Mouse (Mus musculus): ENCODE results near the gene Cox7a2. TPM values are rescaled to one million over a fixed set of nuclear protein-coding genes. Genes with fewer than 3 reads are reported as not detected.

The Cox7a2 gene
- polyA plus RNA-seq, 1 experiment from 2014 or later = 971 TPM

DNA sequence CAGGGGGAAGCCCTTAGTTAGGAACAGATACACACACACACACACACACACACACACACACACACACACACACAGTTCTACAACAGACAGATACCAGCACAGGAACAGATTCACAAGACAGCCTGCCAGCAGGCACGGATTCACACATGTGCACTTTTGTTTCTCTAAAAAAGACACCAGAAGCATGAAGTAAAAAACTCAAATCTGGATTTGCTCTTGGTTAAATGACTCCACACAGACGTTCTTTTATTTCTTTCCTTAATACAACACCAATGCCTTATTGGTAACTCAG is 26.1 kb upstream of the Cox7a2 start:
- Histone ChIP-seq H3K9me3 (ENCODE audit: control insufficient read depth, low read length) (no peaks in the 10 kb centered on the region), H3K4me3 (ENCODE audit: low read length) (no peak overlapping the region), H3K36me3 (ENCODE audit: control insufficient read depth, insufficient read depth, low read length) (no peaks in the 10 kb centered on the region), H3K4me1 (ENCODE audit: control insufficient read depth, insufficient read depth, low read length) (0 out of 2 replicates have a peak, but pooled peaks cover 6% of the 10 kb centered on the region), H3K9ac (ENCODE audit: low read depth, low read length) (no peak overlapping the region), H3K27me3 (replicated peaks; ENCODE audit: control insufficient read depth, insufficient read depth, low read length) (no peaks in the 10 kb centered on the region), H3K4me2 (ENCODE audit: low read depth, low read length) (no peak overlapping the region), H3K27ac (ENCODE audit: low read length) (no peak overlapping the region)
- whole genome bisulfite sequencing = 66% methylated on average over 2 of the region's 2 CpGs
- ATAC-seq = no peak

DNA sequence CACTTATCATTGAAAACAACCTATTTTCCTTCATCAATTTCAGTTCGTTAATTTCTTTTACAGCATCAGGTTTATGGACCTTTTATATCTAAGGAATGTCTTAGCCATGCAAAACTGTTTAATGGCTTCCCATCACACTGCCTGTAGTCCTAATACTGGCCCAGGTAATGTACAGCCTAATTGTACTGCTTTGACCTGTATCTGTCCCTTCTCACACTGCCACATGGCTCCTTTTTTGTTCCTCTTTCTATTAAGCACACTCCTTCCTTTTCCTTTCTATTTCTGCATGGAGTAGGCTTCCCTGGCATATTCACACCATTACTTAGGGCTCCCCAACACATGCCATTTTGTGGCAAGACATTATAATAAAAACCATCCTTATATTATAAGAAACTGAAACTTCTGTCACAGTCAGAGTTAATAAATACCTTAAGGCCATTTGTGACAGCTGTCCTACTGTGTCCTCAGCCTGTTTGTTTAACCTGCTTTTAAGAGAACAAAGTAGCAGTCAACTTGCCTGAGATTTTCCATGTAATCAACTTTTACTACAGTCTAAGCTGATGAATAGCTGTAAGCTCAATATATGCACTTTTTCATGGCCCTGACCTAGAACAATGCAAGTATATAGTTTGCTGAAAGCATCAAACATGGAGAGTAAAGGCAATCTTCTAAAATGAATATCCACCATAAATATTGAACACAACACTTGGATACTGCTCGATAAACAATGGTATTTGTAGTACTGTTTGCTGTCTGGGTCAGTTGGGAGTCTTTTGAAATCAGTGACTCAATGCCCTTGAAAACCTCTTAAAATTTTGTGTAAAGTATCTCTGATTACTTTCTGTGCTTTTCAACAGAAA is 25.5 kb upstream of the Cox7a2 start:
- Histone ChIP-seq H3K4me2 (ENCODE audit: low read depth, low read length) (no peak overlapping the region), H3K36me3 (ENCODE audit: control insufficient read depth, insufficient read depth, low read length) (no peaks in the 10 kb centered on the region), H3K4me3 (ENCODE audit: low read length) (no peak overlapping the region), H3K9me3 (ENCODE audit: control insufficient read depth, low read length) (no peaks in the 10 kb centered on the region), H3K27ac (ENCODE audit: low read length) (no peak overlapping the region), H3K9ac (ENCODE audit: low read depth, low read length) (no peak overlapping the region), H3K4me1 (ENCODE audit: control insufficient read depth, insufficient read depth, low read length) (0 out of 2 replicates have a peak, but pooled peaks cover 6% of the 10 kb centered on the region), H3K27me3 (replicated peaks; ENCODE audit: control insufficient read depth, insufficient read depth, low read length) (no peaks in the 10 kb centered on the region)
- no peak for ATAC-seq
- 81% methylated on average over 2 of the region's 2 CpGs for WGBS

DNA sequence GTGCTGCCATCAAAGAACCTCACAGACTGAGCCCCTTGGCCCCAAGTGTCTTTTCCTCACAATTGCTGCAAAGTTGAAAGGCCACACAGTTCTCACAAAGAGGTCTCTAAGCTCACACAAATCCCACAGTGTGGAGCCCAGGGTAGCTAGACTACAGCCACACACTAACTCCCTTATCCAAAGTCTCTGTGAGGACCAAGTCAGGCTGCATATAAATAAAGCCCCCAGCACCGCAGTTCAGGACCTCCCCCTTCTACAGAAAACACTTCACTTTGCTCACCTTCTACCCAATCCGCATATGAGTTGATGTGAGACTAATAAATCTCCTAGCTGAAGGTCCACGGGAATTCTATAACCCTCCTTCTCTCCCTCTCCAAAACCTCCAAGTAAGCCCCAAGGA is 24.8 kb upstream of the Cox7a2 start:
- H3K9ac ChIP-seq (ENCODE audit: low read depth, low read length) = no peak overlapping the region
- H3K27ac ChIP-seq (ENCODE audit: low read length) = no peak overlapping the region
- no peaks in the 10 kb centered on the region for H3K9me3 ChIP-seq (ENCODE audit: control insufficient read depth, low read length)
- H3K4me3 ChIP-seq (ENCODE audit: low read length) = no peak overlapping the region
- 0 out of 2 replicates have a peak, but pooled peaks cover 6% of the 10 kb centered on the region for H3K4me1 ChIP-seq (ENCODE audit: control insufficient read depth, insufficient read depth, low read length)
- ATAC-seq = no peak
- no peaks in the 10 kb centered on the region for H3K27me3 ChIP-seq (replicated peaks; ENCODE audit: control insufficient read depth, insufficient read depth, low read length)
- no peaks in the 10 kb centered on the region for H3K36me3 ChIP-seq (ENCODE audit: control insufficient read depth, insufficient read depth, low read length)
- 62% methylated on average over 3 of the region's 3 CpGs for WGBS
- H3K4me2 ChIP-seq (ENCODE audit: low read depth, low read length) = no peak overlapping the region

DNA sequence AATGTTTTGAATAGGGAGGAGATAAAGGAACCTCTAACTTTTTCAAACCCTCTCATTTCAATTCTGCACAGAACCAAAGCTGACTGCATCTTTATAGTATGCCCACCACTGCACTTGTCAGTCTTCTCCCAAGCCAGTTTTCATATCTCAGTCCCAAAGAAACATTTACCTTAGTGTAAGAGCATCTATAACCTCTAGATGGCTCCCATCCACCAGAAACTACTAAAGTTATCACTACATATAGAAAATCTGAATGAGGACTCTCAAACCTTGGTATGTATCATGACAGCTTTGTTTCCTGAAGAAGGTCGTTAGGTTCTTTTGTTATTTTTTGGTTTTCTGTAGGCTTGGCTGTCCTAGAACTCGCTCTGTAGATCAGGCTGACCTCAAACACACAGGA is 19.7 kb upstream of the Cox7a2 start:
- no peaks in the 10 kb centered on the region for H3K36me3 ChIP-seq (ENCODE audit: control insufficient read depth, insufficient read depth, low read length)
- 70% methylated on average over 2 of the region's 2 CpGs for WGBS
- H3K4me3 ChIP-seq (ENCODE audit: low read length) = no peak overlapping the region
- no peak overlapping the region for H3K9ac ChIP-seq (ENCODE audit: low read depth, low read length)
- no peak overlapping the region for H3K4me2 ChIP-seq (ENCODE audit: low read depth, low read length)
- no peak for ATAC-seq
- H3K27me3 ChIP-seq (replicated peaks; ENCODE audit: control insufficient read depth, insufficient read depth, low read length) = no peaks in the 10 kb centered on the region
- H3K27ac ChIP-seq (ENCODE audit: low read length) = no peak overlapping the region
- H3K9me3 ChIP-seq (ENCODE audit: control insufficient read depth, low read length) = no peaks in the 10 kb centered on the region
- no peaks in the 10 kb centered on the region for H3K4me1 ChIP-seq (ENCODE audit: control insufficient read depth, insufficient read depth, low read length)

DNA sequence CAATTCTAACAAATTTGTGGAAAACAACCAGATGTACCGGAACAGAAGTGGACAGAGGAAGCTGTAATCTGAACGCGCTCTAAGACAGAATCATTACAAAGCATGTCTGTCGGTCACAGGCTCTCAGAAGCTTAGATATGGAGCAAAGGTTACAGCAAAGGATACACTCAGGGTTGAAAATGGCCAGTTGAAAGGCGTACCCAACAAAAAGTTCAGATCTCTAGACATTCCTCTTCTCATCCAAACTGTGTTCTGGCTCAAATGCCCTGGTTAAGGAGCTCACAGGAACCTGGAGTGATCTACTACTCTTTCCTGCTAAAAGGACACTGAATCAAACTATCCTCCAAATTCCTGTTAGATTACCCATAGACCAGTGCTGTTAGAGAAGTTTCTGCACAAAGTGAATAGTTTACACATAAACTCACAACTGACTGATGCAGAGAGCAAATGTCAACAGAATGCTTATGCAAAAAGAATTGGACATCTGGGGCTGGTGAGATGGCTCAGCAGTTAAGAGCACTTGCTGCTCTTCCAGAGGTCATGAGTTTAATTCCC is 7.4 kb upstream of the Cox7a2 start:
- Histone ChIP-seq H3K4me2 (ENCODE audit: low read depth, low read length) (no peak overlapping the region), H3K27me3 (replicated peaks; ENCODE audit: control insufficient read depth, insufficient read depth, low read length) (no peaks in the 10 kb centered on the region), H3K4me1 (ENCODE audit: control insufficient read depth, insufficient read depth, low read length) (no peaks in the 10 kb centered on the region), H3K9ac (ENCODE audit: low read depth, low read length) (no peak overlapping the region), H3K4me3 (ENCODE audit: low read length) (no peak overlapping the region), H3K9me3 (ENCODE audit: control insufficient read depth, low read length) (no peaks in the 10 kb centered on the region), H3K36me3 (ENCODE audit: control insufficient read depth, insufficient read depth, low read length) (0 out of 2 replicates have a peak, but pooled peaks cover 2% of the 10 kb centered on the region), H3K27ac (ENCODE audit: low read length) (no peak overlapping the region)
- 88% methylated on average over 5 of the region's 5 CpGs for WGBS
- ATAC-seq = no peak

DNA sequence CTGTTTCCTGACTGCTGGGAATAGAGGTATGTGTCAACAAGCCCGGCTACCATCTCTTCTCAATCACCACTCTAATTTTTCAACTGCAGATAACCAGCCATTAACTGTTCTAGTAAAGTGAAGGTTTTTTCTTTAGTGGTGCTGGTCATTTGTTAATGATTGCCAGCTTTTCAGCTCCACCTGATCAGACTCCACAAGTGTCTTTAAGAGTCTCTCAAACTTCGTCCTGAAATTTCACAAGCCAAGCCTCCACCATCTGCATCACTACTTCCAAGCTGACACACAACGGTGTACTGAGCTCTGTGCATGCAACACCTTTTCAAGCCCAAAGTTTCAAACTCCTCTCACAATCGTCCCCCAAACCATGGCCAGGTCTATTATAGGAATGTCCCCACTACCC is 5.7 kb upstream of the Cox7a2 start:
- Histone ChIP-seq H3K9ac (ENCODE audit: low read depth, low read length) (no peak overlapping the region), H3K9me3 (ENCODE audit: control insufficient read depth, low read length) (no peaks in the 10 kb centered on the region), H3K36me3 (ENCODE audit: control insufficient read depth, insufficient read depth, low read length) (0 out of 2 replicates have a peak, but pooled peaks cover 2% of the 10 kb centered on the region), H3K4me1 (ENCODE audit: control insufficient read depth, insufficient read depth, low read length) (no peaks in the 10 kb centered on the region), H3K4me2 (ENCODE audit: low read depth, low read length) (no peak overlapping the region), H3K27me3 (replicated peaks; ENCODE audit: control insufficient read depth, insufficient read depth, low read length) (no peaks in the 10 kb centered on the region), H3K27ac (ENCODE audit: low read length) (no peak overlapping the region), H3K4me3 (ENCODE audit: low read length) (no peak overlapping the region)
- 76% methylated on average over 4 of the region's 4 CpGs for WGBS
- 0 out of 2 replicates have a peak, but pooled peaks have one; percentile 38 for ATAC-seq

DNA sequence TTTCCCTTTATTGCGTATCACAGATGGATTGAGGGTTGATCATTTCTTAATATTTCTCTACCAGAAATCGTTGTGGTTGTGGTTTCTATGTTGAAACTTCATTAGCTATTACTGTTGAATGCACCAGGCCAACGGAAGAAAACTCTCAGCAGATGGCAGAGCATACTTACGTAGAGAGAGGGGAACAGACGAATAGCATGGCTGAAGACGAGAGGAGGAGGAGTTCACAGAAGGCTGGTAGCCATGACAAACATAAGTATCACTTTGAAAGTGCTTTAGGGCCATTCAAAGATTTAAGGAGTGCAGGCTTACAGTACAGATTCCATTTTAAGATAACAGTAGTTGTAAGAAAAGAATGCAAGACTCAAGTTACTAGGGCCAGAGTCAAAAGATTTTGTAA is 2.8 kb upstream of the Cox7a2 start:
- WGBS = 83% methylated on average over 6 of the region's 6 CpGs
- H3K4me3 ChIP-seq (ENCODE audit: low read length) = no peak overlapping the region
- H3K4me1 ChIP-seq (ENCODE audit: control insufficient read depth, insufficient read depth, low read length) = peaks cover 8% of the 10 kb centered on the region
- H3K27me3 ChIP-seq (replicated peaks; ENCODE audit: control insufficient read depth, insufficient read depth, low read length) = no peaks in the 10 kb centered on the region
- H3K27ac ChIP-seq (ENCODE audit: low read length) = no peak overlapping the region
- H3K9me3 ChIP-seq (ENCODE audit: control insufficient read depth, low read length) = no peaks in the 10 kb centered on the region
- H3K36me3 ChIP-seq (ENCODE audit: control insufficient read depth, insufficient read depth, low read length) = no peaks in the 10 kb centered on the region
- no peak for ATAC-seq
- no peak overlapping the region for H3K9ac ChIP-seq (ENCODE audit: low read depth, low read length)
- H3K4me2 ChIP-seq (ENCODE audit: low read depth, low read length) = no peak overlapping the region

DNA sequence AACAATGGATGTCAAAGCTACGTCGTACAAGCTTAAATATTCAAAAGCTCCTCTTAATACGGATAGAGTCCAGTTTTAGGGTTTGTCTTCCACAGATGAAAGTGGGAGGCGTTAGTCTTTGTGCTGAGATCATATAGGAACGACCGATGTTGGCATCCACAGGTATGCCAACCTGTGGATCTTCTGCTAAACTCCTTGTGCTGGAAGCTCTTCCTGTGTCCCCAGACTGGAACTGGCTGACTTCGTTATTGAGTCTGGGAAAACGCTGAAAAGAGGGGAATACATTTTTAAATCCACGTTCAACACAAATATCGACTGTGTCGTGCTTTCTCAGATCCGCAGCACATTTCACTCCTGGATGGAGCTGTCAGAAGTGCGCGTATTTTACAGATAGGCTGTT is 398 bp upstream of the Cox7a2 start:
- WGBS = 2% methylated on average over 14 of the region's 14 CpGs
- peak overlapping the region; percentile 76 for H3K4me2 ChIP-seq (ENCODE audit: low read depth, low read length)
- no peaks in the 10 kb centered on the region for H3K9me3 ChIP-seq (ENCODE audit: control insufficient read depth, low read length)
- H3K27ac ChIP-seq (ENCODE audit: low read length) = peak overlapping the region; percentile 92
- H3K27me3 ChIP-seq (replicated peaks; ENCODE audit: control insufficient read depth, insufficient read depth, low read length) = no peaks in the 10 kb centered on the region
- H3K4me1 ChIP-seq (ENCODE audit: control insufficient read depth, insufficient read depth, low read length) = peaks cover 9% of the 10 kb centered on the region
- peak overlapping the region; percentile 86 for H3K4me3 ChIP-seq (ENCODE audit: low read length)
- ATAC-seq = peak; percentile 58
- peaks cover 3% of the 10 kb centered on the region; the same call in 1 of the 2 replicates for H3K36me3 ChIP-seq (ENCODE audit: control insufficient read depth, insufficient read depth, low read length)
- H3K9ac ChIP-seq (ENCODE audit: low read depth, low read length) = peak overlapping the region; percentile 87

DNA sequence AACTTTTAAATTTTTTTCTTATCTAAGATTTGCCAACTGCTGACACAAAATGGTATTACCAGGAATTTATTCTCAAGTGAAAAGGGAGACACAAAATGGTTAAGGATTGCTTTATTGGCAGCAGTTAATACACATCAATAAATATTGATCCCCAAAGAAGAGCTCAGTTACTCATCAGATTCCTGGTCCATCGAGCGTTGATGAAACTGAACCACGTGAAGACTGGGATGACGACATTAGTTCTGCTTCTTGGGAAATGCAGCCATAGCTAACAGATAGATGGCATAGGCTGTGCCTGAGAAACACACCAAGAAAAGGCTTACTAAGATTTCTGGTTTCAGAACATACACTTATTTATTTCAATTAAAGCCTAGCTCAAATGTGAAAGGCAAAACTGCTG is 4.4 kb downstream of the Cox7a2 start:
- ATAC-seq = no peak
- no peak overlapping the region for H3K9ac ChIP-seq (ENCODE audit: low read depth, low read length)
- no peak overlapping the region for H3K27ac ChIP-seq (ENCODE audit: low read length)
- 85% methylated on average over 4 of the region's 4 CpGs for WGBS
- no peak overlapping the region for H3K4me3 ChIP-seq (ENCODE audit: low read length)
- no peaks in the 10 kb centered on the region for H3K9me3 ChIP-seq (ENCODE audit: control insufficient read depth, low read length)
- peaks cover 3% of the 10 kb centered on the region; the same call in 1 of the 2 replicates for H3K36me3 ChIP-seq (ENCODE audit: control insufficient read depth, insufficient read depth, low read length)
- H3K4me1 ChIP-seq (ENCODE audit: control insufficient read depth, insufficient read depth, low read length) = peaks cover 9% of the 10 kb centered on the region
- no peak overlapping the region for H3K4me2 ChIP-seq (ENCODE audit: low read depth, low read length)
- H3K27me3 ChIP-seq (replicated peaks; ENCODE audit: control insufficient read depth, insufficient read depth, low read length) = no peaks in the 10 kb centered on the region

All from intestine, embryonic 16.5 days (tissue).